Mouse (Mus musculus) limb, embryonic 10.5 days (tissue): ENCODE results near the gene Cdc27. TPM values are rescaled to one million over a fixed set of nuclear protein-coding genes. Genes with fewer than 3 reads are reported as not detected.
A peak's percentile ranks its signal among the peaks of the same experiment; 100 is the strongest.

Experiments
- DNase-seq: peaks from one replicate; pipeline ENCODE4 v3.0.0-alpha.2; 2017; ENCODE audit warnings: low spot score
- H3K27ac ChIP-seq: fragments of 300-500 bp; sonication (generic); 2 replicates; pipeline ENCODE4 v1.5.1; 2016; ENCODE audit warnings: mild to moderate bottlenecking
- H3K27me3 ChIP-seq: fragments of 300-500 bp; sonication (generic); 2 replicates; pipeline ENCODE4 v1.6.1; 2016; ENCODE audit warnings: low read depth, mild to moderate bottlenecking; ENCODE audit not compliant: poor library complexity, severe bottlenecking
- H3K36me3 ChIP-seq: fragments of 300-500 bp; sonication (generic); 2 replicates; pipeline ENCODE4 v1.6.1; 2016; ENCODE audit warnings: mild to moderate bottlenecking, moderate library complexity
- H3K4me1 ChIP-seq: fragments of 300-500 bp; sonication (generic); 2 replicates; pipeline ENCODE4 v1.6.1; 2016
- H3K4me3 ChIP-seq: fragments of 300-500 bp; sonication (generic); 2 replicates; pipeline ENCODE4 v1.5.1; 2016; ENCODE audit warnings: mild to moderate bottlenecking, moderate library complexity
- H3K9me3 ChIP-seq: fragments of 300-500 bp; sonication (generic); replicated peaks from 2 replicates; pipeline ENCODE4 v1.6.1; 2016; ENCODE audit warnings: mild to moderate bottlenecking
- WGBS: fragments of 180-500 bp; shearing (Covaris S2); methylation state at CpG from one replicate; pipeline ENCODE4 v1.1.7; 2016; 5-methylcytosine and 5-hydroxymethylcytosine counted together
- polyA plus RNA-seq: library from polyadenylated mRNA; unstranded; fragments of >200 nt; fragmentation: Nextera tagmentation; extraction: Ambion mirVana; gene quantifications from 2 replicates; pipeline ENCODE4 v1.2.1, GENCODE M21; 2016

Cdc27 gene
- polyA plus RNA-seq, result 49.5 and 60.4 TPM in 2 replicates

DNA sequence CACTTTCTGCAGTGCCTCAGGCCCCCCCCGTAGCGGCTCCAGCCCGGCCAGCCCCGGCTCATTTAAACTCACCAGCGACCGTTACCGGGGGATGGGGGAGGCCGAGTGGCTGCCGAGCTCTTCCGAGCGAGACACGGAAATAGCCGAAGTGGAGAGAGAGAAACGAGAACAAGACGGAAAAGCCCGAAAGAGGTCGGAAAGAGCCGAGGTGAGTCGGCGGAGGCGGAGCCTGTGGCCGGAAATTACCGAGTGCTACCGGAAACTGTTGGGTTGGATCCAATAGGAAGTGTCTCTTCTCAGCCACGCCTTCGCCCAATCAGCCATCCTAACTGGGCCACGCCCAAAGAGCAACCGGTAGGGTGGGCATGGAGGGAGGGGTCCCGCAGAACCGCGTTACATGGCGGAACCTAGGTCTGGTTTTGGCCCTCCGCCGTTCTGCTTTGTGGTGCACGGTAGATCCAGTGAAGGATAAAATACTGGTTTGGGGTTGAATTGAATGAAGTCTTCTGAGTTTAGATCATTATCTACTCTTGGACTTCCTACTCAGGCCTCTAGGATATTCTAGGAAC is at the start of gene Cdc27, which contains the start of gene Myl4:
Gene Cdc27, minus strand, starts transcription at position 215 of the 569 bp plus-strand sequence.
Gene Myl4, plus strand, starts transcription at position 258 of the 569 bp plus-strand sequence.
- under 1% methylated on average over 35 of the region's 35 CpGs for WGBS
- H3K27me3 ChIP-seq, result no peaks in the 10 kb centered on the region
- peak within 1 kb of the TSS; percentile 99 for H3K27ac ChIP-seq
- H3K4me3 ChIP-seq, result peak within 1 kb of the TSS; percentile 92
- H3K9me3 ChIP-seq, result no peaks in the 10 kb centered on the region
- peak; percentile 99 for DNase-seq
- H3K4me1 ChIP-seq, result peaks cover 13% of the 10 kb centered on the region
- H3K36me3 ChIP-seq, result peaks cover 15% of the 10 kb centered on the region

DNA sequence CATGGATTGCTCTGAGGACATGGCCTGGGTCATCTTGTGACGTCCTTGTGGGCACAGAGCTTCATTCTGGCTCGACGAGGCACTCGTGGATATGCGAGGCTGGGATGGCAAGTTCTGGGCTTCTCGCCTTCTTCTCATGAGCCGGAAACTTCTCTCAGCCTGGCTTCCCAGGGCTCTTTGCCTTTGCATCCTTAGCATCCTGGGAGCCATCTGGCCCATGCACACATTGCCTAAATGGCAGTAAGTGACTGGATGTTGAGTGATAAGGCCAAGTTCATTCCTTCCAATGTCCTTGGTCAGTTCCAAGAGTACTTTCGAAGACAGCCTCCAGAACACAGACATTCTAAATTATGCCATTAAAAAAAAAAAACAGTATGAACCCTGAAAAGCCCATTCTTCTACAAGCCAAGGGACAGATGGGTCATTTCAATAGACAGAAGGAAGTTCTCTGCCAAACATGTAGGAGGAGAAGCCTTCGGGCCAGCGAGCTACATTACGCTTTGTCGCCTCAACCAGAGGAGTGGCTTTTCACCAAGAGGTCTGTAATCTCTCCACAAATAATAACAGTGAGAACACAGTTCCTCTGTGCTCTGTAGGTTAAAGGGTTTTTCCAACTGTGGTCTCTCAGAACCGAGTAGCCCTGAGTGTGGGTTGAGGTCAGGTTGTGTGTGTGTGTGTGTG is 49.0 kb upstream of the Cdc27 start:
- no peaks in the 10 kb centered on the region for H3K27me3 ChIP-seq
- no peaks in the 10 kb centered on the region for H3K9me3 ChIP-seq
- H3K27ac ChIP-seq, result no peak overlapping the region
- H3K36me3 ChIP-seq, result no peaks in the 10 kb centered on the region
- H3K4me1 ChIP-seq, result peaks cover 13% of the 10 kb centered on the region
- 91% methylated on average over 13 of the region's 13 CpGs for WGBS
- no peak for DNase-seq
- H3K4me3 ChIP-seq, result no peak overlapping the region

DNA sequence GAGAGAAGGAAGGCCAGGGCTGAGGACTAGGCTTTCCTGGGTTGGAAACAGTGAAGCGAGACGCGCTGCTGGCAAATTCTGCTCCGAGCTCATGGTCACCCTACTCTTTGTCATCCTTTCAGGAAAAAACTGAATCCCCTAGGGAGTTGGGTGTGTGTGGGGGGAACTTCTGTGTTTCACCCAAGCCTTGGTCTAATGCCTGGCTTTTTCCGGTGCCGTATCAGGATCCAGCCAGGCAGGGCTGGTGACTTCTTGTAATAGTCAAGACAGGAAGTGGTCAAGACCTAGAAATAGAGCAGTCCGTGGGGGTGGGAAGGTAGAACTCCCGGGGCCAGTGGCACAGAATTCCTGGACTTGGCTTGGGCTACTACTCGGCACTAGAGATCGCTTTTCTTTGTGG is 45.9 kb upstream of the Cdc27 start:
- Histone ChIP-seq H3K27ac (no peak overlapping the region; the same call in 1 of the 2 replicates), H3K27me3 (no peaks in the 10 kb centered on the region), H3K4me1 (peaks cover 19% of the 10 kb centered on the region), H3K9me3 (no peaks in the 10 kb centered on the region), H3K4me3 (no peak overlapping the region), H3K36me3 (no peaks in the 10 kb centered on the region)
- 84% methylated on average over 10 of the region's 10 CpGs for WGBS
- DNase-seq, result no peak

DNA sequence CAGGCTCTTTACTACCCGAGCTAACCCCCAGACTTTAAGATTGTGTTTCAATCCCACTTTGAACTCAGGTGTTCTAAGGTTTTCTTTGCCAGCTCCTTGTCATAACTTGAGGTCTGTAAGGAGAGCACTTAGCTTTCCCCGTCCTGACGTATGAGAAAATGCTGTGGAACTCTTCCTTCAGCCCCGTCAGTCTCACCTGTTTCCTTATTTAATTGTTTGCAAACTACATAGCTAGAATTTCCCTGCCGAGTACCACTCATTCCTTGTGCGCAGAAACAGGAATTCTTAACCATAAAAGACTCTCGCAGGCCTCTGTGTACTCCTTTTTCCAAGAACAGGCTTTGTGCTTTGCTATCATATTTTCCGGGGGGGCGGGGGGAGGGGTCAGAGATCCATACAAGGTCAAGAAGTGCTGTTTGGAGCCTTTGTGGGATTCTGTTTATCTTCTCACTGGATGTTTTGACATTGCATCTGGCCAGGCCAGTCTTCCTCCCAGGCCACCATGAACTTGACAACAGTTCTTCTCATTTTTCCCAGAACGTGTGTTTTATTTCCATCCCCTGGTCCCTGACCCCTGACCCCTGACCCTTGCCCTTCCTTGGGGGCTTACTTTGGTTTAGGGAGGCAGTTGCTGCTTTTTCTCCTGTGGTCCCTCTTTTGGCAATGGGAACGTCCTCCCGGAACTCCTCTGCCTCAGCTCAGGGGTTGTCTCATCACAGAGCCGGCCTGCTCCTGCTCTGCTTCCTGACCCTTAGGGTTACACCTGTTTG is 41.8 kb upstream of the Cdc27 start:
- Histone ChIP-seq H3K27me3 (no peaks in the 10 kb centered on the region), H3K4me3 (no peak overlapping the region), H3K27ac (no peak overlapping the region), H3K9me3 (0 out of 2 replicates have a peak, but pooled peaks cover 3% of the 10 kb centered on the region), H3K36me3 (no peaks in the 10 kb centered on the region), H3K4me1 (peaks cover 19% of the 10 kb centered on the region)
- WGBS, result 78% methylated on average over 13 of the region's 13 CpGs
- no peak for DNase-seq

DNA sequence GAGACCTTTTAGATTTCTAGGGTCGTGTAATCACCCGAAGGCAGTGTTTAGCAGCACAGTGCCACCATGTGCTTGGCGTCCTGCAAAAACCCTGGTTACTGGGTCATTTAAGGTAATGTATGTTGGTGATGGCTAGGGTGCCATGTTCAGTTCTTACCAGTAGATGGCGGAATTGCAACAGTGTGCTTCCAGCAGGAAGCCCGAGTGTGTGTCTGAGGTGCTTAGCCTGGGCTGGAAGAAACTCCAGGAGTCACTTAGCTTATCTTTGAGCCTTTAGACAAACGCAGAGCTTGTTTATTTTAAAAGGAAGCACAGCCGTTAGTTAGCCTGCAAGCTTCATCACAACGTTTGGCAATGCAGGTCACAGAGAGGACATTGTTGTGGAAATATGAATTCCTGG is 39.7 kb upstream of the Cdc27 start:
- DNase-seq, result peak; percentile 80
- peaks cover 5% of the 10 kb centered on the region; the same call in 1 of the 2 replicates for H3K4me1 ChIP-seq
- WGBS, result 3% methylated on average over 8 of the region's 8 CpGs

DNA sequence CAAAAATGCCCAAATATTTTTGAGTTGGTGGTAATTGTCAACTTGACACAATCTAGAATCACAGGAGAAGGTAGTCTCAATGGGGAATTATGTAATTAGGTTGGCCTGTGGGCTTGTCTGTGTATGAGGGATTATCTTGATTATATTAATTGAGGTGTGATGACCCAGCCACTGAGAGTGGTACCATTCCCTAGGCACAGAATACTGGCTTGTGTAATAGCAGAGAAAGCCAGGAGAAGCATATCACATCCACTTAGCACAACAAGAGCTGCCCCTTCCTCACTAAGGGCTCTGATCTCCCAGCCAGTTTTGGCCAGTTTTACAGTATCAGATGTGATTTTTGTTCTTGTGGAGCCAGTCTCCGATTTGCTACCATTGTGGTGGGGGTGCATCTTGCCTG is 39.1 kb upstream of the Cdc27 start:
- Histone ChIP-seq H3K36me3 (no peaks in the 10 kb centered on the region), H3K4me1 (peaks cover 5% of the 10 kb centered on the region; the same call in 1 of the 2 replicates), H3K27me3 (no peaks in the 10 kb centered on the region), H3K27ac (no peak overlapping the region), H3K4me3 (no peak overlapping the region), H3K9me3 (0 out of 2 replicates have a peak, but pooled peaks cover 3% of the 10 kb centered on the region)
- 79% methylated on average over 1 of the region's 1 CpGs for WGBS
- no peak for DNase-seq

More for the DNA sequence above, 39.7 kb upstream of the Cdc27 start:
- Histone ChIP-seq H3K27me3 (no peaks in the 10 kb centered on the region), H3K9me3 (0 out of 2 replicates have a peak, but pooled peaks cover 3% of the 10 kb centered on the region), H3K36me3 (no peaks in the 10 kb centered on the region), H3K4me3 (no peak overlapping the region), H3K27ac (no peak overlapping the region)

DNA sequence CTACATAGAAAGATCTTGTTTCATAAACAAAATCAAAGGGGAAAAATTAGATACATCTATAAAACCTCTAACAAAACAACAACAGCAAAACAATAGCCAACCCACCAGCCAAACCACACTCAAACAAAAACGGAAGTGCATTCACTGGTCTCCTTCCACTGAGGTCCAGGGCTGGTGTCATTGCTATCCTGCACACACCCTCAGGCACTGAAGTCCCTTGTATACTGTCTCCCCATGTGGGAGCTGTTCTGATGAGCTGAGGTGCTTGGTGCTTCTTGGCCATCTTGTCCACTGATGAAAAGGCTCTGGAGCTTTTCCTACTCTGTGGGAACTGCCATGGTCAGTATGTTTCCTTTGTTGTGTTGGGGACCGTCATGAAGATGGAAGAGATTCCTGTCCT is 38.1 kb upstream of the Cdc27 start:
- Histone ChIP-seq H3K27ac (no peak overlapping the region), H3K4me3 (no peak overlapping the region), H3K27me3 (no peaks in the 10 kb centered on the region), H3K9me3 (0 out of 2 replicates have a peak, but pooled peaks cover 3% of the 10 kb centered on the region), H3K36me3 (no peaks in the 10 kb centered on the region), H3K4me1 (peaks cover 5% of the 10 kb centered on the region; the same call in 1 of the 2 replicates)
- DNase-seq, result no peak
- 94% methylated on average over 2 of the region's 2 CpGs for WGBS

DNA sequence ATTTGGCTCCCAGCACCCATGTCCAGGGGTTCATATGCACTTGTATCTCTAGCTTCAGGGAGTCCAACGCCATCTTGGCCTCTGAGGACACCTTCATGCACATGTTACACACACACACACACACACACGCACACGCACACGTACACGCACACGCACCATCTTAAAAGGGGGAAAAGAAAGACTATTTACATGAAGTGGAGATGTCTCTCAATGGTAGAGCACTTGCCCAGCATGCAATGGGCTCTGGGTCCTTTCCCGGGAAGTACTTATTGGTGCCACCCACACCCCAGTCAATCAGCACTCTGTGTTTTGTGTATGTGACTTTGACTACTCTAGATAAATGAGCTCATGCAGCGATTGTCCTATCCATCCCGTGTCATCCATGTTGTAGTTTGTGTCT is 37.5 kb upstream of the Cdc27 start:
- Histone ChIP-seq H3K4me1 (peaks cover 5% of the 10 kb centered on the region; the same call in 1 of the 2 replicates), H3K36me3 (no peaks in the 10 kb centered on the region), H3K4me3 (no peak overlapping the region), H3K9me3 (0 out of 2 replicates have a peak, but pooled peaks cover 3% of the 10 kb centered on the region), H3K27me3 (no peaks in the 10 kb centered on the region), H3K27ac (no peak overlapping the region)
- 90% methylated on average over 9 of the region's 9 CpGs for WGBS
- DNase-seq, result no peak

DNA sequence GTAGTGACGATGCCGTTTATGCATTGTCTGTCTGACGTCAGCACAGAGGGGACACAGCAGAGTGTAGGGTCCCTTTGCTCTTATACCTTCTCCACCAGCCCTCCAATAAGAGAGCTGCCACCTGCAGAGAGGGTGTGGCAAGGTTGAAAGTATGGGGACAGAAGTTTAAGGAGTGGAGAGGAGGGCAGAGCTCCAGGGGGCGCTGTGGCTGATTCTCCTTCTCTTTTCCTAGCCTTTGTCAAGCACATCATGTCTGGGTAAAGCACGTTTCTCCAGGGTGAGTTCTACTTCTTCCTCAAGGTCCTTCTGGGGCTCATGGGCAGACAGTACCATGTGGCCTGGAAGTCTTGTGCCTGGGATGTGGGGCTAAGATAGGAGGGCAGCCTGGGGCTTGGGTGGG is 35.1 kb upstream of the Cdc27 start:
- no peaks in the 10 kb centered on the region for H3K36me3 ChIP-seq
- whole genome bisulfite sequencing, result 81% methylated on average over 5 of the region's 5 CpGs

DNA sequence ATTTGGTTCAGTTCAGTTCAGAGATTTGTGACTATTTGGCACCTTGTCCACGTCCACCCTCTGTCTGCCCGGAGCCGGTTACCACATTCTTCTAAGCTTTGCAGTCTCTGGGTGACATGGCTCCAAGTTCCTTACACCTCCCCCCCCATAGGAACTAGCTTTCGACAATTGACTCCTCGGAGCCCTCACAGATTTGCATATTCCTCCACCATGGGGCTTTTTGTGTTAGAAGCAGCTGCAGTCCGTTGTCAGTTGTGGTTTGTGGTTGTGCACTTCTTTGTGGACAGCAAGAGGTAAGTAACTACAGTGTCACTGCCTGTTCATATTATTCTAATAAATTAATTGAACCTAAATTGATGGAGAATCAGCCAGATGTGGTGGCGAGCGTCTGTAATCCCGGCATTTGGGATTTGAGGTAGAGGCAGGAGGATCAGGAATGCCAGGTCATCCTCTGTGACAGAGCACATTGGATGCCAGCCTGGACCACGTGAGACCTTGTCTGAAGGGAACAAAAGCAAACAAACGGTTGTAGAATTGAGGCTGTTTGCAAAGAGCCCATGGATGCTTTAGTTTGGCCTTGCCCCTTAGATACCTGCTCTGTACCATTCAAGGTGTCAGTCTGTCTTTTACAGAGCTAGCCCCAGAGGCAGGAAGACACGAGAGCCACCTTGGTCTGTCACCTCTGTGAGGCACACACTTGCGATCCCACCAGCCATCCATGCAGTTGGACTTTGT is 32.4 kb upstream of the Cdc27 start:
- Histone ChIP-seq H3K27me3 (no peaks in the 10 kb centered on the region), H3K27ac (no peak overlapping the region), H3K4me1 (peaks cover 19% of the 10 kb centered on the region), H3K36me3 (no peaks in the 10 kb centered on the region), H3K9me3 (no peaks in the 10 kb centered on the region), H3K4me3 (no peak overlapping the region)
- no peak for DNase-seq
- WGBS, result 72% methylated on average over 13 of the region's 13 CpGs

More for the DNA sequence above, 35.1 kb upstream of the Cdc27 start:
- 0 out of 2 replicates have a peak, but pooled peaks cover 3% of the 10 kb centered on the region for H3K4me1 ChIP-seq
- H3K9me3 ChIP-seq, result 0 out of 2 replicates have a peak, but pooled peaks cover 3% of the 10 kb centered on the region
- no peak overlapping the region for H3K27ac ChIP-seq
- H3K27me3 ChIP-seq, result no peaks in the 10 kb centered on the region
- no peak for DNase-seq
- H3K4me3 ChIP-seq, result no peak overlapping the region

DNA sequence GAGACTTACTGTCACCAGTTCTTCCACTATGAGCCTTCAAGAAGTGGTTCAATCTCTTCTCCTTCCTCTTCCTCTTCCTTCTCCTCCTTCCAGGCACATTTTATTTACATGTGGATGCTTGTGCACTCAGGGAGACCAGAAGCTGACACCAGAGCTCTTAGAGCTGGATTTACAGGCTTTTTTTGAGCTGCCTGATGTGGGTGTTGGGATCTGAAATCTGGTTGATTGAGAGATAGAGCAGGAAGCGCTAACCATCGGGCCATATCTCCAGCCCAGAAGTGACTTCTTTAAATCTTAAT is 31.8 kb upstream of the Cdc27 start:
- Histone ChIP-seq H3K4me1 (peaks cover 25% of the 10 kb centered on the region), H3K4me3 (no peak overlapping the region), H3K27me3 (peaks cover 3% of the 10 kb centered on the region), H3K9me3 (no peaks in the 10 kb centered on the region), H3K27ac (no peak overlapping the region), H3K36me3 (no peaks in the 10 kb centered on the region)
- DNase-seq, result no peak
- 89% methylated on average over 2 of the region's 2 CpGs for WGBS

DNA sequence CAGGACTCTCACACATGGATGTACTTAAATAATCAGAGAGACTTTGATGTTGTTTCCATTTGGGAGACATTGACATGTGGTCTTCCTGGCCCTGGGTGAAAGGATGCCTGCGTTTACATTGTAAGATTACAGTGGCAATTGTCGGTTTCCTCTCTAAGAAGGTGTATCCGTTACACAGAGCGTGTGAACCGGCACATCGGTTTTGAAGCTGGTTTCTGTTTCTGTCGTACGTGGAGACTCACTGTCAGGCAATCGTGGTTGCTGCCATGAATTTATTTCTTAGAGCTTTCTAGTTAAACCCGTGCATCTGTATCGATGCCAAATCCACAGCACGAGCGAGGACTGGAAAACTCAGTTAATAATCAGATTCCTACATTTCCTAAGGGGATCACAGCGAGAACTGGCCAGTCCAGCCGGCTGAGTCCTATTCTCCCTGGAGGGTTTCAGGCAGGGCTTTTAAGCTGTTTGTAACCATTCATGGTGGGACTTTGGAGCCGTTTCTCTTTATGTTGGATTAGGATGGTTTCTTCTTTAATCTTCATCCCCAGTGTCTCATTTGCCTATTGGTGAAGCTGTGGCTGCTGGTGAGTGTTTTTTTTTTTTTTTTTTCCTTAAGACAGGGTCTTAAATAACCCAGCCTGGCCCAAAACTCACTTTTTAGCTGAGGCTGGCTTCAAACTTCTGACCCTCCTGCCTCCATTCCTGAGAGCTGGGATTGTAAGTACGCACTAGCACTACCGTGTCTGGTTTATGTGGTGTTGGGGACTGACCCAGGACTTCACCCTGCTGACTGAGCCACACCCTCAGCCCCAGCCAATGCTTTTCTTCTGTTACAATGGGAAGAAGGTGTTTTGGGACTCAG is 31.3 kb upstream of the Cdc27 start:
- Histone ChIP-seq H3K36me3 (no peaks in the 10 kb centered on the region), H3K9me3 (no peaks in the 10 kb centered on the region), H3K27me3 (peaks cover 9% of the 10 kb centered on the region), H3K4me1 (peaks cover 28% of the 10 kb centered on the region), H3K4me3 (no peak overlapping the region), H3K27ac (no peak overlapping the region)
- no peak for DNase-seq
- 75% methylated on average over 18 of the region's 18 CpGs for WGBS
